Mouse (Mus musculus) lung, adult 2 months (tissue): ENCODE results near the gene Epb41.

ENCODE experiments used
- CTCF ChIP-seq: fragments of 200-500 bp; IDR thresholded peaks from 2 replicates; pipeline ENCODE4 v1.5.1; 2011; ENCODE audit warnings: mild to moderate bottlenecking, low read length, control low read depth; ENCODE audit not compliant: insufficient read depth
- POLR2A ChIP-seq: fragments of 200-500 bp; IDR thresholded peaks from 2 replicates; pipeline ENCODE4 v1.6.1; 2011; ENCODE audit warnings: low read depth, mild to moderate bottlenecking, control low read depth, low read length, borderline replicate concordance; ENCODE audit errors: extremely low read depth

DNA sequence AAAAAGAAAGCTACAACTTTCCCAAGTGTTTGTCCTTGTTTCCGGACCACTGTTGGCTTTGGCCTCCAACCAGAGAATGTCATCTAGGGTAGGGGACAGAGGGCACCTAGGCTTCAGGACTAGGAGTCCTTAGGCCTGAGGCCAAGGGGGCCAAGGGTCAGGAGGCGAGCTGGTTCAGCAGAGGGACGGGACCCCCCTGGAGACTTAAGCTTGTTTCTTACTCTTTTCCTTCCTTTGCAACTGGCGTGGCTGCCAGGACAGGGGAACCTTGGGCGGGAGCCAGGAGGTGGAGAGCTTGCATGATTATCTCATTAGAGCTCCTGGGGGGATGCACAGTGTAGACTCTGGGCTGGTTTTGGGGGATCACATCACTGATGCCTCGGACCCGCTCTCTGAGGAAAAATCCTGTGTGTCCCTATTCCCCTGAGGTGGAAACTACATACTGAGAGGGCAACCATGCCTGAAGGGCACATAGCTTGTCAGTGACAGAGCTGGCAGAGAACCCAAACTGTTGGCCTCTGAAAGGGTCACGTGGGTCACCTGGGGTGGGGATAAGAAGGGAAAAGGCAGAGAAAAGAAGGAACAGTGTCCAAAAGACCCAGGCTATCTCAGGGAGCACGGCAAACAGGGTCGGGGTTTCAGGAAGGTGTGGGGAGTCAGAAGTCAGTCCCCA is 8.9 kb downstream of the Epb41 start:
- no peak for TF ChIP-seq POLR2A
- TF ChIP-seq CTCF = no peak
